Mouse (Mus musculus): Measurements from ENCODE around the gene Rpf2.

Rpf2 gene

GRCm38 (mm10) chr10:40249625-40250024 lies 2.8 kb upstream of the Rpf2 start:
- no peak for DNase-seq (ENCODE audit: low read depth, low spot score)

- DNase-seq (ENCODE audit: low read depth, low spot score), result no peak
These were observed 405 bp upstream of the Rpf2 start for GRCm38 (mm10) chr10:40247166-40247716.

GRCm38 (mm10) chr10:40237826-40238225 lies 9.0 kb downstream of the Rpf2 start:
- no peak for DNase-seq (ENCODE audit: low read depth, low spot score)

GRCm38 (mm10) chr10:40233241-40233640 lies 13.6 kb downstream of the Rpf2 start:
- no peak for DNase-seq (ENCODE audit: low read depth, low spot score)

GRCm38 (mm10) chr10:40232442-40232841 lies 14.4 kb downstream of the Rpf2 start:
- DNase-seq (ENCODE audit: low read depth, low spot score), result peak; percentile 19

- DNase-seq (ENCODE audit: low read depth, low spot score), result no peak
These were observed 17.1 kb downstream of the Rpf2 start for GRCm38 (mm10) chr10:40229725-40230124.

GRCm38 (mm10) chr10:40227660-40228303 lies 19.1 kb downstream of the Rpf2 start:
- DNase-seq (ENCODE audit: low read depth, low spot score), result no peak

GRCm38 (mm10) chr10:40218874-40219273 lies 28.0 kb downstream of the Rpf2 start:
- no peak for DNase-seq (ENCODE audit: low read depth, low spot score)

- peak; percentile 88 for DNase-seq (ENCODE audit: low read depth, low spot score)
These were observed 34.2 kb downstream of the Rpf2 start for GRCm38 (mm10) chr10:40212443-40213169.

- DNase-seq (ENCODE audit: low read depth, low spot score), result no peak
These were observed 51.8 kb downstream of the Rpf2 start for GRCm38 (mm10) chr10:40195001-40195400.

- no peak for DNase-seq (ENCODE audit: low read depth, low spot score)
These were observed 54.6 kb downstream of the Rpf2 start for GRCm38 (mm10) chr10:40192010-40192935.

- DNase-seq (ENCODE audit: low read depth, low spot score), result peak; percentile 15
These were observed 55.4 kb downstream of the Rpf2 start for GRCm38 (mm10) chr10:40191338-40191979.

GRCm38 (mm10) chr10:40190871-40191270 lies 56.0 kb downstream of the Rpf2 start:
- DNase-seq (ENCODE audit: low read depth, low spot score), result peak; percentile 39

- DNase-seq (ENCODE audit: low read depth, low spot score), result no peak
These were observed 57.1 kb downstream of the Rpf2 start for GRCm38 (mm10) chr10:40189689-40190088.

- DNase-seq (ENCODE audit: low read depth, low spot score), result no peak
These were observed 58.0 kb downstream of the Rpf2 start for GRCm38 (mm10) chr10:40188831-40189230.

GRCm38 (mm10) chr10:40185956-40186355 lies 60.9 kb downstream of the Rpf2 start:
- no peak for DNase-seq (ENCODE audit: low read depth, low spot score)

GRCm38 (mm10) chr10:40180011-40180410 lies 66.8 kb downstream of the Rpf2 start:
- no peak for DNase-seq (ENCODE audit: low read depth, low spot score)

- peak; percentile 36 for DNase-seq (ENCODE audit: low read depth, low spot score)
These were observed 67.7 kb downstream of the Rpf2 start for GRCm38 (mm10) chr10:40179142-40179541.

GRCm38 (mm10) chr10:40177323-40177962 lies 69.4 kb downstream of the Rpf2 start:
- DNase-seq (ENCODE audit: low read depth, low spot score), result peak; percentile 57

Measured in CD4-positive helper T cell, adult 2 months (primary cell).